Mouse (Mus musculus): ENCODE data around the gene Prpf8. TPM values are rescaled to one million over a fixed set of nuclear protein-coding genes. Genes with fewer than 3 reads are reported as not detected.
A peak's percentile ranks its signal among the peaks of the same experiment; 100 is the strongest.

Prpf8 gene
- total and polyA plus RNA-seq, 3 experiments: 187 to 345 (median 246) TPM

GRCm38 (mm10) chr11:75530325-75530724 lies 43.7 kb downstream of the Prpf8 start (continued):
- TF ChIP-seq ELF1 (IDR thresholded peaks at IDR 0.05; ENCODE audit: low read depth, low read length) (0 out of 2 replicates have a peak, but pooled peaks have one; percentile 31), HCFC1 (IDR thresholded peaks at IDR 0.05; ENCODE audit: low read depth, low read length) (peak; percentile 19; the same call in 1 of the 2 replicates), BHLHE40 (IDR thresholded peaks at IDR 0.05; ENCODE audit: low read depth, low read length) (0 out of 2 replicates have a peak, but pooled peaks have one; percentile 8), TBP (conservative IDR thresholded peaks at IDR 0.05; ENCODE audit: low read depth, low read length) (no peak), MAX (IDR thresholded peaks at IDR 0.05; ENCODE audit: low read length) (0 out of 2 replicates have a peak, but pooled peaks have one; percentile 59), MXI1 (IDR thresholded peaks at IDR 0.05; ENCODE audit: low read depth, low read length) (peak; percentile 86), ZNF384 (IDR thresholded peaks at IDR 0.05; ENCODE audit: low read depth, low read length) (peak; percentile 33; the same call in 1 of the 2 replicates), SMC3 (IDR thresholded peaks at IDR 0.05; ENCODE audit: low read depth, low read length) (peak; percentile 100), RAD21 (IDR thresholded peaks at IDR 0.05; ENCODE audit: low read depth, low read length) (peak; percentile 99), JUND (conservative IDR thresholded peaks at IDR 0.05; ENCODE audit: low read depth, low read length) (no peak; the same call in 1 of the 2 replicates)

GRCm38 (mm10) chr11:75530845-75531373 lies 44.3 kb downstream of the Prpf8 start:
- no peaks in the 10 kb centered on the region for H3K79me2 ChIP-seq (replicated peaks; ENCODE audit: control insufficient read depth, extremely low read depth, insufficient read depth, poor library complexity, severe bottlenecking)
- H3K9ac ChIP-seq (ENCODE audit: insufficient read depth, low read depth): peak overlapping the region; percentile 31
- no peak overlapping the region for H3K27ac ChIP-seq (ENCODE audit: insufficient read depth, low read depth)
- DNase-seq (ENCODE audit: extremely low read depth): no peak
- in situ Hi-C loops (cut with MboI; ENCODE audit: low pct_ligation_motif_present, low pct_unique_long_range_greater_than_20kb, low sequenced_read_pairs) (loop anchor here (5.0 kb wide), 1 partner anchor 41 kb away; no protein-coding TSS in a partner anchor), dilution Hi-C loops (cut with MboI; ENCODE audit: extremely low pct_ligation_motif_present, extremely low pct_unique_long_range_greater_than_20kb, low sequenced_read_pairs) (no loop called here)
- peaks cover 5 to 44% of the 10 kb centered on the region in 2 experiments; a peak in 3 of 4 replicates for H3K4me1 ChIP-seq (ENCODE audit: control insufficient read depth in 1 of 2, insufficient read depth in 2 of 2)
- no peaks in the 10 kb centered on the region for H3K27me3 ChIP-seq (replicated peaks)
- H3K36me3 ChIP-seq (replicated peaks in 1 of 2; ENCODE audit: control insufficient read depth in 1 of 2, insufficient read depth in 1 of 2, low read length in 1 of 2): peaks cover 0 to 22% of the 10 kb centered on the region in 2 experiments
- no peak for TF ChIP-seq ELF1 (IDR thresholded peaks at IDR 0.05; ENCODE audit: low read depth, low read length)
- no peak for TF ChIP-seq CHD2 (IDR thresholded peaks at IDR 0.05; ENCODE audit: low read length)
- TF ChIP-seq UBTF (IDR thresholded peaks at IDR 0.05; ENCODE audit: low read depth, low read length): peak; percentile 38; the same call in 1 of the 2 replicates
- peak overlapping the region; percentile 83 for H3K4me2 ChIP-seq (ENCODE audit: insufficient read depth, low read depth, poor library complexity, severe bottlenecking)
- H3K4me3 ChIP-seq (replicated peaks in 1 of 3; ENCODE audit: low read depth in 2 of 3, low read length in 2 of 3, poor library complexity in 1 of 3): peak overlapping the region; percentile 57 to 80 (median 71)
- H3K9me3 ChIP-seq (replicated peaks; ENCODE audit: low read length): no peaks in the 10 kb centered on the region

DNA sequence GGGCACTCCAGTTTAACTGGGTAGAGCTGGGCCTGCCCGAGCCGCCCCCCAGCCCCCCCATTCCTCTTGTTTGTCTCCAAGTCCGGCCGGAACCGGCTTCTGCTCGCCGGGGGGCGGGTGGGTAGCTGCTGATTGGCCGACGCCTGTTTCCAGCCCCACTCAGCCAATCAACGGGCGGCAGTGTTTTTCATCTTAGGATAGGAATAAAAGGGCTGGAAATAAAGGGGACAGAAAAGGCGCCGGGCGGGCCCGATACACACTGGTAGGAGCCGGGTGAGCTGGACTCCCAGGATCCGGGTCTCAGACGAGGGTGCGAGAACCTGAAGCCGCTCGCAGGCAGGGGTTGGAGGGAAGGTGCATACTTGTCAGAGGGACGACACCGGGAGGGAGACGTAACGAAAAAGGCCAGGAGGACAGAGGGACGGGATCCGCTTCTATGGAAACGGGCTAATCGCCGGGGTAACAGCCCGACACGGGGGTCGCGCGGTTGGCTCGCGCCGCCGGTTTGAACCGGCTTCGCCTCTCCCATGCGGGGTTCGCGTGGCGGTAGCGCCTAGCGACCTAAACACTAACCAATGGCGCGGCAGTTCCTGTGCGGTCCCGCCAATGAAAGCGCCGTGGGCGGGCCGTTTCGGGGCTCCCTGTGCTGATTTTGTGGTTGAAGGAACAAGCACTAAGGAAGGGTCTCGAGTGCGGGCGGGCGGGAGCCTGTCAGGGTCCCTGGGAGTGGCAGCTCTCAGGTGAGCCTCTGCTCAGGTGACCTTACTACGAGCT lies 45.0 kb downstream of the Prpf8 start, which contains the start of gene Slc43a2:
TSS of gene Slc43a2 (plus strand) at position 226 of the 774 bp plus-strand sequence.
- peak; percentile 95 for DNase-seq (ENCODE audit: extremely low read depth)
- H3K4me1 ChIP-seq (ENCODE audit: control insufficient read depth in 1 of 2, insufficient read depth in 2 of 2): peaks cover 5 to 42% of the 10 kb centered on the region in 2 experiments; a peak in 3 of 4 replicates
- no peaks in the 10 kb centered on the region for H3K9me3 ChIP-seq (replicated peaks; ENCODE audit: low read length)
- in situ Hi-C loops (cut with MboI; ENCODE audit: low pct_ligation_motif_present, low pct_unique_long_range_greater_than_20kb, low sequenced_read_pairs) (loop anchor here (5.0 kb wide), 1 partner anchor 41 kb away; no protein-coding TSS in a partner anchor), dilution Hi-C loops (cut with MboI; ENCODE audit: extremely low pct_ligation_motif_present, extremely low pct_unique_long_range_greater_than_20kb, low sequenced_read_pairs) (no loop called here)
- peaks cover 0 to 18% of the 10 kb centered on the region in 2 experiments for H3K36me3 ChIP-seq (replicated peaks in 1 of 2; ENCODE audit: control insufficient read depth in 1 of 2, insufficient read depth in 1 of 2, low read length in 1 of 2)
- no peaks in the 10 kb centered on the region for H3K79me2 ChIP-seq (replicated peaks; ENCODE audit: control insufficient read depth, extremely low read depth, insufficient read depth, poor library complexity, severe bottlenecking)
- H3K4me3 ChIP-seq (replicated peaks in 1 of 3; ENCODE audit: low read depth in 2 of 3, low read length in 2 of 3, poor library complexity in 1 of 3): peak within 1 kb of the TSS; percentile 57 to 80 (median 71)
- H3K27ac ChIP-seq (ENCODE audit: insufficient read depth, low read depth): peak within 1 kb of the TSS; percentile 54
- H3K9ac ChIP-seq (ENCODE audit: insufficient read depth, low read depth): peak within 1 kb of the TSS; percentile 66
- H3K4me2 ChIP-seq (ENCODE audit: insufficient read depth, low read depth, poor library complexity, severe bottlenecking): peak within 1 kb of the TSS; percentile 83
- H3K27me3 ChIP-seq (replicated peaks): no peaks in the 10 kb centered on the region
- 0 out of 2 replicates have a peak, but pooled peaks have one; percentile 33 for TF ChIP-seq MAZ (IDR thresholded peaks at IDR 0.05; ENCODE audit: low read depth, low read length)
- TF ChIP-seq ZC3H11A (IDR thresholded peaks at IDR 0.05; ENCODE audit: low read depth, low read length): no peak
- TF ChIP-seq ETS1 (conservative IDR thresholded peaks at IDR 0.05; ENCODE audit: low read depth, low read length): 0 out of 2 replicates have a peak, but pooled peaks have one; percentile 23
- TF ChIP-seq MYC (IDR thresholded peaks at IDR 0.05; ENCODE audit: low read depth, low read length): peak; percentile 93
- peak; percentile 84 for TF ChIP-seq CHD2 (IDR thresholded peaks at IDR 0.05; ENCODE audit: low read length)
- peak; percentile 47; the same call in 1 of the 2 replicates for TF ChIP-seq IRF4 (IDR thresholded peaks at IDR 0.05; ENCODE audit: low read depth, low read length)
- TF ChIP-seq MEF2A (IDR thresholded peaks at IDR 0.05; ENCODE audit: borderline replicate concordance, low read depth, low read length): 0 out of 2 replicates have a peak, but pooled peaks have one; percentile 18
- TF ChIP-seq JUN (IDR thresholded peaks at IDR 0.05; ENCODE audit: insufficient read depth, low read depth, low read length): no peak
- TF ChIP-seq NELFE (IDR thresholded peaks at IDR 0.05; ENCODE audit: low read depth, low read length): no peak
- TF ChIP-seq KAT2A (IDR thresholded peaks at IDR 0.05; ENCODE audit: insufficient replicate concordance, low read length): 0 out of 2 replicates have a peak, but pooled peaks have one; percentile 53
- no peak for TF ChIP-seq EP300 (IDR thresholded peaks at IDR 0.05; ENCODE audit: low read length)
- TF ChIP-seq ELF1 (IDR thresholded peaks at IDR 0.05; ENCODE audit: low read depth, low read length): peak; percentile 75
- TF ChIP-seq TCF12 (IDR thresholded peaks at IDR 0.05; ENCODE audit: low read depth, low read length): peak; percentile 40
- peak; percentile 69; the same call in 1 of the 2 replicates for TF ChIP-seq POLR2A (IDR thresholded peaks at IDR 0.05; ENCODE audit: low read depth, low read length)
- no peak for TF ChIP-seq E2F4 (IDR thresholded peaks at IDR 0.05; ENCODE audit: insufficient replicate concordance, low read depth, low read length)
- TF ChIP-seq USF2 (conservative IDR thresholded peaks at IDR 0.05; ENCODE audit: low read depth, low read length): no peak
- no peak for TF ChIP-seq JUND (conservative IDR thresholded peaks at IDR 0.05; ENCODE audit: low read depth, low read length)
- TF ChIP-seq SMC3 (IDR thresholded peaks at IDR 0.05; ENCODE audit: low read depth, low read length): 0 out of 2 replicates have a peak, but pooled peaks have one; percentile 6

All from CH12.LX (cell line).